Mouse (Mus musculus) embryonic facial prominence, embryonic 10.5 days (tissue): Measurements from ENCODE around the gene 9930104L06Rik. TPM values are rescaled to one million over a fixed set of nuclear protein-coding genes. Genes with fewer than 3 reads are reported as not detected.

Source experiments
- DNase-seq: peaks from one replicate; pipeline ENCODE4 v3.0.0-alpha.2; 2017; ENCODE audit warnings: low spot score
- H3K27ac ChIP-seq: fragments of 300-500 bp; sonication (generic); replicated peaks from 2 replicates; pipeline ENCODE4 v1.5.1; 2016; ENCODE audit warnings: mild to moderate bottlenecking
- H3K27me3 ChIP-seq: fragments of 300-500 bp; sonication (generic); replicated peaks from 2 replicates; pipeline ENCODE4 v1.6.1; 2016; ENCODE audit warnings: low read depth, mild to moderate bottlenecking; ENCODE audit not compliant: poor library complexity, severe bottlenecking
- H3K36me3 ChIP-seq: fragments of 300-500 bp; sonication (generic); replicated peaks from 2 replicates; pipeline ENCODE4 v1.6.1; 2016; ENCODE audit warnings: mild to moderate bottlenecking, moderate library complexity
- H3K4me1 ChIP-seq: fragments of 300-500 bp; sonication (generic); 2 replicates; pipeline ENCODE4 v1.6.1; 2016
- H3K4me3 ChIP-seq: fragments of 300-500 bp; sonication (generic); 2 replicates; pipeline ENCODE4 v1.5.1; 2016; ENCODE audit warnings: mild to moderate bottlenecking, moderate library complexity
- H3K9me3 ChIP-seq: fragments of 300-500 bp; sonication (generic); 2 replicates; pipeline ENCODE4 v1.6.1; 2016; ENCODE audit warnings: mild to moderate bottlenecking
- WGBS: fragments of 180-500 bp; shearing (Covaris S2); methylation state at CpG from one replicate; pipeline ENCODE4 v1.1.7; 2016; 5-methylcytosine and 5-hydroxymethylcytosine counted together
- polyA plus RNA-seq: library from polyadenylated mRNA; unstranded; fragments of >200 nt; fragmentation: Nextera tagmentation; extraction: Ambion mirVana; gene quantifications from 2 replicates; pipeline ENCODE4 v1.2.1, GENCODE M21; 2016

Gene 9930104L06Rik
- polyA plus RNA-seq, 1 experiment from 2014 or later = 18.0 TPM

DNA sequence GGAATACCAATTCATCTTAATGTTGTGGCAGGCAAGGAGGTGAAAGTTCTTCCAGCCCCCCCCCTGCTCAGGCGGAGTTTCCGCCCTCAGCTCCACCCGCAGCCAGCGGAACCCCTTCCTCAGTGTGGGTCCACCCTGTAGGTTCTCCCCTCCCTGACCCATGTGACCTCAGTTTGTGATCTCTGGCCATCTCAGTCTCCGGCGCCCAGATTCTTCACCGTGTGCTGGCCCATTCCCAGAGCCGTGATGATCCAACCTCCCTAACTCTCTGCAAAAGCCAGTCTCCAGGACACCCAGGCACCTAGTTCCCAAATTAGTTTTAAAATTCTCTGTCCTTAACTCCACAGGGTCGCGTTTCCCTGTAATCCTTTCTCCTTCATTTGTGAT lies 50.9 kb downstream of the 9930104L06Rik start:
- Histone ChIP-seq H3K4me1 (peaks cover 78% of the 10 kb centered on the region), H3K9me3 (no peaks in the 10 kb centered on the region), H3K27ac (no peak overlapping the region), H3K36me3 (no peaks in the 10 kb centered on the region), H3K27me3 (peaks cover 97% of the 10 kb centered on the region), H3K4me3 (peak overlapping the region; percentile 62; the same call in 1 of the 2 replicates)
- no peak for DNase-seq
- 6% methylated on average over 10 of the region's 10 CpGs for WGBS

- Histone ChIP-seq H3K27ac (no peak overlapping the region; the same call in 1 of the 2 replicates), H3K27me3 (peaks cover 97% of the 10 kb centered on the region), H3K4me1 (peaks cover 78% of the 10 kb centered on the region), H3K4me3 (peak overlapping the region; percentile 62; the same call in 1 of the 2 replicates), H3K9me3 (no peaks in the 10 kb centered on the region), H3K36me3 (no peaks in the 10 kb centered on the region)
- WGBS = 17% methylated on average over 9 of the region's 9 CpGs
- peak; percentile 34 for DNase-seq
Observed at GRCm38 (mm10) chr4:124988382-124988781, 51.5 kb downstream of the 9930104L06Rik start.

DNA sequence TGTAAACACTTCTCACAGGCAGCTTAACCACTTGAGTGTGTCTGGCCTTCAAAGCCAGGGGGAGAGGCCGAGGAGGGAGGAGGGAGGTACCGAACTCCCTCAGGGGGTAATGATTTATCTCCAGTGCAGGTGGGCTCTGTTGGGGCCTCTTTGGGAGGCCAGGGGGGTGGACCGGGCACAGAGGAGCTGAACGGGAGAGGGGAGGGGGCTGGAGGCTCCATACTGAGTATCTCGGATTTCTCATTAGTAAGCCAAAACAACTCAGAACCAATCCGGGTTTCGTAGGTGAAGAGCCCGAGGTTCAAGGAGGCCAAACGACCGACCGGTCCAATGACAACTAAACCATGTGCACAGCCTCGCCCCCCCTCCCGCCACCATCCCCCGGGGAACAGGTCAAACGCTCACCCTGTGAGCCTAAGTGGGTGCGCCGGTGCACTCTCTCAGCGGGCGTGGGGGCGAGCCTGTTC lies 53.0 kb downstream of the 9930104L06Rik start:
- no peaks in the 10 kb centered on the region for H3K9me3 ChIP-seq
- 1% methylated on average over 20 of the region's 20 CpGs for WGBS
- H3K4me3 ChIP-seq = peak overlapping the region; percentile 49
- H3K4me1 ChIP-seq = peaks cover 70% of the 10 kb centered on the region
- H3K27me3 ChIP-seq = peaks cover 86% of the 10 kb centered on the region
- H3K36me3 ChIP-seq = no peaks in the 10 kb centered on the region
- DNase-seq = peak; percentile 67
- peak overlapping the region; percentile 70 for H3K27ac ChIP-seq

DNA sequence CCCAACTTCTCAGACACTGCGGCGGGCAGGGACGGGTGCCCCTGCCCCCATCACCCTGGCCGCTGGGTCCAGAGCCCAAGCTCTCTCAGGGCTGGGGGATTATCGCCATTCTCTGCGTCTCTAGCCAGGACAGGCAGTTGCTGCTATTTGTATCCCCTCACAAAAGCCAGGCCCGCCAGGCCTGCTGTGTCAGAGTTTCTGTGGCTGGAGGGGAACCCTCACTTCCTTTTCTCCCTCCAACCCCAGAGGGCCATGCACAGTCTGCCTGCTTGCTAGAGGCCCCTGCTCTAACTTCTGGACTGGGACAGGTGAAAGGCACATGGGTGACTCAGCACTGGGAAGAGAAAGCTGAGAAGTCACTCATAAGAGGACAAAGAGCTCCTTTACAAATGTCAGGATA lies 53.5 kb downstream of the 9930104L06Rik start:
- peak overlapping the region; percentile 49 for H3K4me3 ChIP-seq
- 1% methylated on average over 7 of the region's 7 CpGs for WGBS
- peak; percentile 33 for DNase-seq
- no peaks in the 10 kb centered on the region for H3K36me3 ChIP-seq
- peaks cover 65% of the 10 kb centered on the region for H3K4me1 ChIP-seq
- no peaks in the 10 kb centered on the region for H3K9me3 ChIP-seq
- peak overlapping the region; percentile 70 for H3K27ac ChIP-seq
- H3K27me3 ChIP-seq = peaks cover 80% of the 10 kb centered on the region

Other genes starting within 250 kb of the 9930104L06Rik start
- 70.8 and 78.6 TPM in 2 replicates for gene Utp11, start 243.4 kb upstream of the 9930104L06Rik start, polyA plus RNA-seq
- gene Fhl3, start 236.3 kb upstream of the 9930104L06Rik start, polyA plus RNA-seq = 10.8 and 15.5 TPM in 2 replicates
- gene Sf3a3, start 222.3 kb upstream of the 9930104L06Rik start, polyA plus RNA-seq = 265 and 267 TPM in 2 replicates
- 25.0 and 25.2 TPM in 2 replicates for gene Inpp5b, start 195.2 kb upstream of the 9930104L06Rik start, polyA plus RNA-seq
- 15.9 and 17.9 TPM in 2 replicates for gene Mtf1, start 134.9 kb upstream of the 9930104L06Rik start, polyA plus RNA-seq
- gene Yrdc, start 86.4 kb upstream of the 9930104L06Rik start, polyA plus RNA-seq = 40.4 and 41.1 TPM in 2 replicates
- gene 1110065P20Rik, start 85.9 kb upstream of the 9930104L06Rik start, polyA plus RNA-seq = 38.9 and 40.3 TPM in 2 replicates
- gene Maneal, start 74.9 kb upstream of the 9930104L06Rik start, polyA plus RNA-seq = 1.0 and 1.2 TPM in 2 replicates
- 1.1 and 1.6 TPM in 2 replicates for gene Epha10, start 56.1 kb upstream of the 9930104L06Rik start, polyA plus RNA-seq
- gene Cdca8, start 2.3 kb downstream of the 9930104L06Rik start, polyA plus RNA-seq = 230 and 239 TPM in 2 replicates
- 8.2 TPM in 2 replicates for gene Rspo1, start 49.4 kb downstream of the 9930104L06Rik start, polyA plus RNA-seq
- 93.7 and 101 TPM in 2 replicates for gene Gnl2, start 79.5 kb downstream of the 9930104L06Rik start, polyA plus RNA-seq
- gene Dnali1, start 128.7 kb downstream of the 9930104L06Rik start, polyA plus RNA-seq = 0.20 and 0.22 TPM in 2 replicates
- 34.9 and 35.1 TPM in 2 replicates for gene Snip1, start 129.6 kb downstream of the 9930104L06Rik start, polyA plus RNA-seq
- gene Meaf6, start 148.1 kb downstream of the 9930104L06Rik start, polyA plus RNA-seq = 80.7 and 84.3 TPM in 2 replicates
- 0.49 and 0.64 TPM in 2 replicates for gene Zc3h12a, start 190.8 kb downstream of the 9930104L06Rik start, polyA plus RNA-seq